Mouse (Mus musculus) forelimb bud, embryonic 11.5 days (tissue): ENCODE results near the gene Polr2b.

Experiments
- DNase-seq: peaks from one replicate; pipeline ENCODE4 v3.0.0-alpha.2; 2012; ENCODE audit warnings: low read depth, low spot score

Gene Polr2b

DNA sequence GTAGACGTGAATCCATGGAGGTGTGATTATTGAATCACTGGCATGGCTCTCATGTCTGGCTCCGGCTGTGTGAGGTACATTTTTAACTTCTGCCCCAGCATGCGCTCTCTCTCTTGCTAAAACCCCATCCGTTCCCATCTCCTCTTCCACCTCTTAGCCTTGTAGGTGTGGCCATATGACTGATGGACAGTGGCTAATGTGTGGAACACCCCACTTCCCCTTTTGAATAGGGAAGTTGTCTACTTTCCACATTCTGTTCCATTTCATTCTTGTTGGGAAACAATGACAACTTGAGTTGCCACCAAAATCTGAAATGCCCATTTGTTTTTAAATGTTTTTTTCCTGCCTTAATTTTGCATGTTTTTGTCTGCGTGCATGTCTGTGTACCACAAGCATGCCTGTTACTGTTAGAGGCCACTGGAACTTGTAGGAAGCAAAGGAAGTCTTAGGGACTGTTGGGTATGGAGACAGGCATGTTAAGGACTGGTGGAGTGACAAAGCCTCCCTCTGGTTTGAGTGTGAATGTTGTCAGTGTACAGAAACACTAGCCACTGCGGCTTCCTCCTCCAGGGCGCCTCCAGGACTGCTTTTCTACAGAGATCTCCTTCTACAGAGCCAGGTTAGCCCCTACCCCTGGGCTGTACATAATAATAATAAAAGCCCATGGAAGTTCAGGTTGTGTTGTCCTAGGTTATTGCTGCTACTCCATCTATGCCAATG is 17.0 kb upstream of the Polr2b start:
- DNase-seq = no peak

DNA sequence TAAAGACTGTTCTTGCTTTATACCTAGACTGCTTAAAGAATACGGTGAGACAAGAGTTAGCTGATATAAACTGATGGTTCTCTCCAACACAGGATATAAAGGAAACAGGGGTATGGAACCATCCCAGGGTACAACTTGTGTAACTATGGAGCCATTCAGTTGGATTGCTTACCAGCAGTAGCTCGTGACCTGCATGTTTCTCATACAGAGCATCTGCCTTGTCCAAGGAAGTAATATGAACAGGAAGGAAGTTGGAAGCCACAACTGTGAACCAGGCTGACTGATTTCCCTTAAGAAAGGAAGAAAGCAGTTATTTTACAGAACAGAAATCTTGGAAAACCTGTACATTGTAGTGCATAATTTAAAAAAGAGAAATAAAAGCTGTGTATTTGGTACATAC is 10.5 kb upstream of the Polr2b start:
- DNase-seq = no peak

DNA sequence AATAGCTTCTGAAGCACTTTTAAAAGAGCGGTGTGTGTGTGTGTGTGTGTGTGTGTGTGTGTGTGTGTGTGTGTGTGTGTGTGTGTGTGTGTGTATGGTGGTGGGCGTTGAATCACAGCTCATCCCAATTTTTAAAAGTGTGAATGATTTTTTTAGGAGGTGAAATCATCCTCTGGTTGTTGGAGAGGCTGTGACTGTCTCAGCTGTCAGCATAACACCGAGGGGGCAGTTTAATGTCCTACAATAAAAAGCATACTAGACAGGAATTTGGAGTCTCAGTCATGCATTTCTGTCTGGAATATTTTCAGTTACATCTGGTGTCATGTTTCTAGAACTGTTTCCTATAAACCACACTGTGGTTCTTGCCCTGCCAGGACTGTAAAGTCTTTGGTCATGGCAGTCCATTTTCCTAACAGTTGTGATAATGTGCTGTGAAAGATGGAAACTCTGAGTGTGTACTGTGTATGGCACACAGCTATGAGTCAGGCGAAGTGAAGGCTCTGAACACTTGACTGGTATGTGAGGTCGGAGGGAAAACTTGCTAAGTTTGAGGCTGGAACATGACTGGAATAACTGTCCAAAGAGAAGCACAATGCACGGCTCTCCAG is 8.5 kb upstream of the Polr2b start:
- DNase-seq = no peak

DNA sequence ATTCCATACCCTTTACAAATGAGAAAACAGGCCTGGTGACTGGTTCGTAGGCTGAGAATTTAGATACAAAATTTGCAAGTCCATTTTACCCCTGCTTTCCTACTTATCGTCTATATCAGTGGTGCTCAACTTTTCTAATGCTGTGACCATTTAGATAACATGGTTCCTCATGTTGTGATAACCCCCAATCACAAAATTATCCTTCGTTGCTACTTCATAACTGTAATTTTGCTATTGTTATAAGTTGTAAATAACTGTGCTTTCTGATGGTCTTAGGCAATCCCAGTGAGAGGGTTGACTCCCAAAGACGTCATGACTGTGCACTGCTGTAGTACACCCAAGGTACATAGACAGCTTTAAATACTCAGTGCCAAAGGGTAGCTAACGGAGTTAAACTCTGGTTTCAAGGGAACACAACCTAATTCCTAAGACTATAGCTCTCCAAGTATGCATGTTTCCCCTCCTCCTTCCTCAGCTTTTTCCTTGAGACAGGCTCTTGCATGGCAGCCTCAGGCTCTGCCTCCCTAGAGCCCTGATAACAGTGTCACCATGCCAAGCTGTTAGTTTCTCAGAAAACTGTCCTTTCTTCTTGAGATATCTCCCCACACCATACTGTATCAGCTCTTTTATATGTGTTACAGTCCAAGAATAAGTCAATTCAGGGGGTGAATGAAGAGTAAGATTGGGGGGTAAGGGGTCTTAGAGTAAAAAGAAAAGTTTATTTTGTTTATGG is 2.0 kb upstream of the Polr2b start:
- DNase-seq = no peak

DNA sequence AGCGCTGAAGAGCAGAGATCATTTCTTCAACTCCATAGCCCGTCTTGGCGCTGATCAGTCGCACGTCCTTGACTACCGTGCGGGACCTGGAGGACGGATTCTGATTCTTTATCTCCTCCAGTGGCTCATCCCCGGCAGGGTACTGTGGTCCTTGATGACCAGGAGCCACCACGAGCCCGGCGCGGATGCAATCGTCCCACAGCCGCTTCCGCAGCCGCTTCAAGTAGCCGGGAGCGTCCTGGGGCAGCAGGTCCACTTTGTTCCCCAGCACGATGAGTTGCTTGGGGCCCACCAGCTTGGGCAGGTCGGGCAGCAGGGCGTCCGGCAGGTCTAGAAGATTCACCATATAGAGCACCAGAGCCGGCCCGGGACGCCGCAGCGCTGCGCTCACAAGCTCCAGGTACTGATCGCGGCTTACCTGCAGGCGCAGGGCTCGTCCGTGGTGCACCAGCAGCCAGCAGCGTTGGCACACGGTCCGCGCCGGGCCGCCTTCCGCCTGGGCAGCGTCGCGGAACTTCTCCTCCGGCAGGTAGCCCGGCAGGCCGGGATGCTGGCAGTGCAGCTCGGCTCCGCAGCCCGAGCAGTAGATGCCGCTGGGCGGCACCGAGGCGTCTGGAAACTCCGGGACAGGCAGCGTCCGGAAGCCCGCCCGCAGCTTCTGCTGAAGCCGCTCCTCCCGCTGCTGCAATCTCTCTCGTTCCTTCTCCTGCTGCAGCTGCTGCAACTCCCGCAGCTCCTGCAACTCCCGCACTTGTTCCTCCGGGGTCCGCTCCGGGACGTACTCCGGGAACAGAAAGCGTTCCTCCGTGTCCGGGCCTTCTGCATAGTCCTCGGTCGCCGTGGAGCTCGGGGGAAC is 668 bp upstream of the Polr2b start:
- DNase-seq = no peak

DNA sequence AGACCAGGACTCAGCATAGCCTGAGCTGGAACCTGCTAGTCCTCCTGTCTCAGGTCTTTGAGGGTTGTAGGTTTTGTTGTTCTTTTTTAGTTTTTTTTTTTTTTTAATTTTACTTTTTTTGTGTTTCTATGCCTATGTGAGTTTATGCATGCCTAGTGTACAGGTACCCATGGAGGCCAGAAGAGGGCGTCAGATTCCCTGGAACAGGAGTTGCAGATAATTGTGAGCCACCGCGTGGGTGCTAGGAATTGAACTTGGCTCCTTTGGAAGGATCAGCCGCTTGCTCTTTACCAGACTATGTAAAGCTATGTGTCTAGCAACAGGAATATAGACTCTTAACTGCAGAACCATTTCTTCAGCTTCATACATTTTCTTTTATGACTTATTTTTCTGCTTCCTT is 4.3 kb downstream of the Polr2b start:
- no peak for DNase-seq

DNA sequence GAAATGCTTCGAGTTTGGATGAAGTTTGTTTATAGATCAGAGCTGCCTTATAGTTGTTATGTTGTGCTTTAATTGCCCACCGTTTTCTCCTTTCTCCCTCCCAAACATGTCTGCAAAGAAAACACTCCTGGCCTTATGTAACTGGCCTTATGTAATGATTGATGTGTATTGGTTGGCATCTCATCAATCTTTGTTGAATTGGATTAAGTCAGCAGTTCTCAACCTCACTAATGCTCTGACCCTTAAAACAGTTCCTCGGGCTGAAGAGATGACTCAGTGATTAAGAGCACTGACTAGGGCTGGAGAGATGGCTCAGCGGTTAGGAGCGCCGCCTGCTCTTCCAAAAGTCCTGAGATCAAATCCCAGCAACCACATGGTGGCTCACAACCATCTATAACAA is 5.0 kb downstream of the Polr2b start:
- no peak for DNase-seq

DNA sequence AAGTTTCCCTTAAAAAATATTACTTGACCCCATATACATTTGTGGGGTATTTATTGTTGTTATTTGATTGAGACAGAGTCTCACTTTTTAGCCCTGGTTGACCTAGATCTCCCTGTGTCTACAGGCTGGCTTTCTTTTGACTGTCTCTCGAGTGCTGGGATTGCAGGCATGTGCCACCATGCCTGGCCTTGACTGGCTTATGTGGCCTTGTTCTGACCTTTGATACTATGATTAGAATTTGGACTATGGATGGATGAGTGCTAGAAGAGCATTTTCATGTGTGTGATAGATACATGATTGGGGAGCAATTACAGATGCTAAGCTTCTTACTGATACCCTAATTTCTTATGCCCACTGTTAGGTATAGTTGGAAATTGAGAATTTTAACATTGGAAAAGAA is 15.0 kb downstream of the Polr2b start:
- no peak for DNase-seq

DNA sequence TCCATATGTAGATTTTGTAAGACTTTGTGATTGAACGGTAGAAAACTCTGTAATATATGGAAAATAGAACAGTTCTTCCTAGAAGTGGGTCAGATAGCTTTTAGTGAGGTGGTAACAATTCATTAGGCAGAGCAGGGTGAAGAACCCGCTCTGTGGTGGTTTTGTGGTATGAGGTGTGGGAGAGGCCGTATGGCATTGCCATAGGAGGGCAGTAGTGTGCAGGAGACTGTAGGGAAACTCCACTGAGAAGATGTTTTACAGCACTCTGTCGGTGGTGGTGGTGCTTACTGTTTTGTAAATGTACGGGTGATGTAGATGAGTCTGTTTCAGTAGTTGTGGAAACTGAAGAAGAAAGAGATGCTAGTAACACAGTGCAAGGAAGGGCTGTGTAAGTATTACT is 20.2 kb downstream of the Polr2b start:
- no peak for DNase-seq

DNA sequence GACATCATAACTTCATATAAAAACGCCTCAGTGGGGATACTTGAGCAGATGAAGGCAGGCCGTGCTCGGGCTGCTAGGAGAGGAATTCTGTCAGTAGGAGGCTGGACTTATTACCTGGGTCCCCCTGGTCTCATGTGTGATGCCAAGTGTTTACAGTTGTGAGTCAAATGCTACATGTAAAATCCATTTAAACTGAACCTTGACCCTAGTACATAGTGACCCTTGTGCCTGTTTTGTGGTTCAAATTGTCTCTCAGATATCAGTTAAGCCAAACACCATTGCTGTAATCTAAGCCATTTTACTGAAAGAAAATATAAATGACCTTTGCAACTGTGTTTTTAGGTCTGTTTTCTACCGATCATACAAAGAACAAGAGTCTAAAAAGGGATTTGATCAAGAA is 30.1 kb downstream of the Polr2b start:
- DNase-seq = no peak

DNA sequence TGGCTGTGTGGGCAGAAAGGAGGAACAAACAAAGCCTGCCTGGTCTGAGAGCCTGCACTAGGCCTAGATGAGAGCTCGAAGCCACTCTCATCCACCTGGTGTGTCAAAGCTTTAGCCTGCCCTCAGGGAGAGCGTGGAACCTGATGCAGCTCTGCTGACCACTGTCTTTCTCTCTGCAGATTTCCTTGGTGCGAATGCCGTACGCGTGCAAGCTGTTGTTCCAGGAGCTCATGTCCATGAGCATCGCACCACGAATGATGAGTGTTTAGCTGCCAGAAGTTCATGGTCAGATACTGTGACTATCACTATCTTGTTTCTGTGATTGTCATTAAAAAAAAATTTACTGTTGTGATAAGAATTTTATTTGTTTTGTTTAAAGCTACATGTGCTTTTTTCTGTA is 39.0 kb downstream of the Polr2b start:
- no peak for DNase-seq

DNA sequence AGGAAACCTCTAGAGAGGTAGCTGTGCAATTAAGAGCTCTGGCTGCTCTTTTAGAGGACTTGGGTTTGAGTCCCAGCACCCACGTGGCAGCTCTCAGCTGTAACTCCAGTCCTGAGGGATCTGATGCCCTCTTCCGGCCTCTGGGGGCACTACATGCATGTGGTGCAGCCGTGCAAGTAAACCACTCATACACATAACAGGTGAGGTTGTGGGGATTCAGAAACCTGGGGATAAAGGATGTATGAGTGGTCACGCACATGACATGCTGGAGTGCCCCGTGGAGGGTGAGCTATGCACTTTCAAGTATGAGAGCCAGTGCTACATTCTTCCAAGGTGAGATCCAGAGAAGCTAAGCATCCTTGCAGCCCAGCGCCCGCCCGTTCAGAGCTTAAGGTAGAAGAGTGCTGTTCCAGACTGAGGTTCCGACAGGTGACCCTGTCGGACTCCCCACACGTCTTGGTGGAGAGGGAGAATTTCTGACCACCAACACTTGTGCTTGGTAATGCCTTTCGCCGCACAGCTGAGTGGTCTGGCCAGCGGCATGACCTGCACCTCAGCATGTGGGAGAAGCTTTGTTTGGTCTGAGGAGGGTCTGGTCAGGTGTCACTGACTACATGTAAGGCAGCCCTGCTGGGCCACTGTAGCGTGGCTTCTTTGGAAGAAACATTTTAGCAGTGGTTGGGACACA is 40.2 kb downstream of the Polr2b start:
- DNase-seq = no peak

DNA sequence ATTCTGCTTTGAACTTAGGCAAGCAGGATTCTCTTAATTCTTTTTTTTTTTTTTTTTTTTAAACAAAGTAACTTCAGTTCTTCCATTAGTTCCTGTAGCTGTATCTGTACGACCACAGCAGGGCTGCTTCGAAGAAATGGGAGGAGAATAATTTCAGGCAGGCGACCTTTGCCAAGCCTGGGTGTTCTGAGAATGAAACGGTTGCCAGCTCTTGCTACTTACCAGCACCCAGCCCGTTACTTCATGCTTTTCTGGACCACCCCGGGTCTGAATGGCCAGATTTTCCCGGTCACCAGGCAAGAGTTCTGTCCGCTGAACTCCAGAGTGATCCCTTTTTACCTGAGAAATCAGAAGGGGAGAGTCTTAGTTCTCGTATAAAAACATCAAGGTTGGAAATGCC is 41.7 kb downstream of the Polr2b start:
- DNase-seq = no peak

DNA sequence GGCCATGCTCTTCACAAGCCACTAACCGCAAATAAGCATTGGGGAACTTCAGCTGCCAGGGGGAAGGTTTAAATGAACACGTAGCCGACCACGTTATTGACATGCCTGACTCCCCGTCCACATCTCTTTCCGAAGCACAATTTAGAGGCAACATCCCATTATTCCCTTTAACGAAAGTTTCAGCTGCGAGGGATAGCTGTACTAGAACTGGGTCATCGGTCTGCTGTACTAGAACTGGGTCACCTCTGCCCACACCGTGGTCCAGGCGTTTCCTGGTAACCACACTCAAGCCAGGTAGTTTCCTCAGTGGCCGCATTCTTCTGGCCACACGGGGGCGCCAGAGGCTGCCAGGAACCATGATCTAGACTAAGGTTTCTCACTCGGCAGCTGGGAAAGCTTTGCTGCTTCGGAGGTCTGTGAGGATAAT is 44.4 kb downstream of the Polr2b start:
- DNase-seq = peak; percentile 89

DNA sequence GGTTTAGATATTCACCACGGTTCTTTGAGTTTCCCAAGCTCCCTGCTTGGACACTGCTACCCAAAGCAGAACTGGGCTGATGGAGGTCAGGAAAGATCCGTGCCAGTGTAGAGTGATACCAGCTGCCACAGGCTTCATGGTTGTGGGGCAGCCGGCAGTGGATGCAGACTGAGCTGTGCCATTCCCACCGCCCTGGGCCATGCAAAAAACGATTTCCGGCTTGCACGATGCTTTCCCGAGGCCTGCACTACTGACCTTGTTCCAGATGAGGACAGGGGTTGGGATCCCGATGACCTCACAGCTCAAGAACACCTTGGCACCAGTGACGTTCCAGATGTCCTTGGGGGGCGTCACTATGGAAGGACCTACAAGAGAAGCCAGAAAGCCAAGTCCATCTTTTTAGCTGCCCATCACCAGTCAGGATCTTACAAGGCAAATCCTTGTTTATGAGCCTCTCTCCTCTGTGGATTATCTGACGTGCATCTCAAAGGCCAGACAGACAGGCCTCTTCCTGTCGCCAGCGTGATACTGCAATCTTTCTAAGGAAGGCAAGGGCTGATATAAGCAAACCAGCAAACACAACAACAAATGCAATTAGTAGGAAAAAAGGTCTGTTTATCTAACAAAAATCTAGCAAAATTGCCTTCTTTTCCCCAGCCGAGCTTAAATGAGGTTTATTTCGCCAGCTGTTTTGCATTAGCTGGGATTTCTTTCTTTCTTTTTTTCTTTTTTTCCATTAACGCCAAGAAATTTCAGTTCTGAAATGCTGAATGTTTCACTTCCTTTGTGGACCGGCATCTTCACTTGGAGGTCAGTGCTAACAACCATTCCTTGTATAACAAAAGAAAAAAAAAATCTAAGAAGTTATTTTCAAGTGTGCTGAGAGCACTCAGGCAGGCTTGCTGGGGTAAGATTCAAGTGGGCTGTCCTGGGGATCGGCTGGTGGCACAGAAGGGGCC is 45.6 kb downstream of the Polr2b start:
- no peak for DNase-seq

DNA sequence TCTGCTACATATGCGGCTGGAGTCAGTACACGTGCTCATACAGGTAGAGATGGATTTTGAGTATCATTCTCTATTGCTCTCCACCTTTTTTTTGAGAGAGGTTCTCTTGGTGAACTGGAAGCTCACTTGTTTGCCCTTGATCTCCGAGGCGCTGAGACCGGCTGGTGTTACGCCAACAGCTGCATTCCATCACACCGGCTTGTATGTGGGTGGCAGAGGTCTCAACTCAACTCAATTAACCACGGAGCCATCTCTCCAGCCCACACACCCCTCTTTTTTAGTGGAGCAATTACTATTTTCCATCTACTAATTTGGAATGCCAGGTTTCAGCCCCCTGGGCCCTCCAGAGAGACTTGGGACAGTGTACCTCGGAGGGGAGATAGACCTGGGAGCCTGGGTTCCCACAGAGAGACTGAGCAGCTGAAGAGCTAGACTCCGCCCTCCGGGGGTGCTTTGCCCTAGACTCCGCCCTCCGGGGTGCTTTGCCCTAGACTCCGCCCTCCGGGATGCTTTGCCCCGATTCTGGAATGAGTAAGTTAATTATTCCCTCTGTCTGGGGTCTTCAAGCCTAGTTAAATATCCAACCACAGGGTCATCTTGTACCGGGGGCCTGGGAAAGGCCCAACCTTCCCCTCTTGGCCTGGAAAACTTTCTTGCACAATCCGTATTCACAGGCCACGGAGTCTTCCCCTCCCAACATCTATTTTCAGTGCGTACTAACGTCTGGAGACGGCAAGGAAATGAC is 47.6 kb downstream of the Polr2b start:
- peak; percentile 49 for DNase-seq

DNA sequence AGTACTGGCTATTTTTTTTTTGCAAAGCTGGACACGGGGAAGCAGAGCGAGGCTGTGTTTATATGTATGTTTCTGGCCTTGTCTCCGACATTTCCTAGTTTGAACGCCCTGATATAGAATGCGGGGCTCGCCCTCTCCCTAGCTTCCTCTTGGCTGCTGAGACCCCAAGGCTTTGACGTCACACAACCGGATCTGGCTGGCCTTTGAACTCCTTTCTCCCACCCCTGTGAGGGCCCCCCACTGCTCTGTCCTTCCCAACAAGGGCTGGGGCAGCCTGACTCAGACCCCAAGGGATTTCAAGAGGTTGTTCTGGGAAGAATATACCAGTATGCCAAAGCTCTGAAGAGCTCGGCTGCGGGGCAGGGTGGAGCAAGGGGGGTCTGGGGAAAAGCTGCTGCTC is 48.4 kb downstream of the Polr2b start:
- DNase-seq = peak; percentile 55

DNA sequence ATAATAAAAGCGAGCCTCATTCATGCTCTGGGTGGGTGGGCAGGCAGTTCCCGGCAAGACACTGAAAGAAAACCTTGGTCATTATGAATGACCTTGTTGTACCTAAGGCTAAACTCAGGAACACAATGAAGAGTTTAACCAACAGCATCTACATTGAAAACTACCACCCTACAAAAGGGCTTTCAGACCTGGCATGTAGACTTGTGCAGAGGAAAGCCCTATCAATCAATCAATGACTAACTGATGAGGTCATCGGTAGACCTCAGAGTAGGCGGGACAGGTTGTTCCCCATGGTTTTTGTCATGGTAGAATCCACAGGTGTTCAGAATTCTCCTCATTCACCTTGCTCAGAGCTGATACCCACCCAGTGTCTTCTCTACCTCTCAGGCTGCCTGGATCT is 50.0 kb downstream of the Polr2b start:
- no peak for DNase-seq

DNA sequence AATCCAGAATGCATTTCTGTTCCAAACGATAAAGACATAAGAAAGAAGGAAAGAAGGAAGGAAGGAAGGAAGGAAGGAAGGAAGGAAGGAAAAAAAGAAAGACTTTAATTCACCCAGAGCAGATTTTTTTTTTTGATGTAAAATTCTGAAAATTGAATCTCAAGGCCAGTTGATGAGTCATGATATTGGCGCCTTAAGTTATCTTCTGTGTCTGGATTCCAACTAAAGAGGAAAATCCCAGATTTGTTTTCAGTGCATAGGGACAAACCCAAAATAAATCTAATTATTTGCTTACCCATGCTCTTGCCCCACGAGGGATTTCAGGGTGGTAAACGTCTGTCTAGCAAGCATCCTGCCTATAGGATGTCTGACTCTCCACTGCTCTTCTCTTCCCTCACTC is 51.1 kb downstream of the Polr2b start:
- DNase-seq = no peak

DNA sequence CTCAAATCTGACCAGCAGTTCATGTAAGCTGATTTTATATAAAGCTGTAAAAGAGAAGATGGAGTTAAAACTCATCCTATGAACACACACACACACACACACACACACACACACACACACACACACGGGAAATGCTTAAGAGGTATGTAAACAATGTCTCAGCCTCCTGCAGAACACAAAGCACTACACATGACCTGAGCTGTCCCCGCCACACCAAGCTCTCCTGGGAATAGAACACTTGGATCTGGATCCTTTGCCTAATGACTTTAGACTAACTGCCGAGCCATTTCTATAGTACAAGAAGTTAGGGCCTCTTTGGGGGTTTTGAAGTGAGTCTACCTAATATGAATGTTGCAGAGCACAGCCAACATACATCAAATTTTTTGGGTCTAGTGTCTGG is 52.2 kb downstream of the Polr2b start:
- no peak for DNase-seq
